Mouse (Mus musculus): ENCODE data around the gene Zfp709. TPM values are rescaled to one million over a fixed set of nuclear protein-coding genes. Genes with fewer than 3 reads are reported as not detected.
"Not testable (repeated sequence)": the region's sequence is repeated elsewhere in the genome, so short reads cannot be mapped to it uniquely, and the experiment has no call there.

The Zfp709 gene
- total RNA-seq, 2 experiments from 2014 or later, result 4.9 to 5.4 TPM

GRCm38 (mm10) chr8:71925791-71926190, 44.0 kb downstream of the Zfp709 start:
- no peak for DNase-seq

GRCm38 (mm10) chr8:71926551-71926950, 44.7 kb downstream of the Zfp709 start:
- DNase-seq, result no peak

GRCm38 (mm10) chr8:71927779-71928178, 46.0 kb downstream of the Zfp709 start:
- DNase-seq, result no peak

- DNase-seq, result not testable (repeated sequence)
Measured at GRCm38 (mm10) chr8:71938037-71938436, 56.2 kb downstream of the Zfp709 start.

GRCm38 (mm10) chr8:71940293-71941208, 58.7 kb downstream of the Zfp709 start:
- DNase-seq, result no peak

GRCm38 (mm10) chr8:71941776-71942175, 60.0 kb downstream of the Zfp709 start:
- no peak for DNase-seq

Other genes with a start within 250 kb of the Zfp709 start
- under 1 TPM; 0.55 to 0.87 TPM for gene Unc13a, start 210.3 kb upstream of the Zfp709 start, total RNA-seq (2021)
- gene Jak3, start 205.7 kb upstream of the Zfp709 start, total RNA-seq (2021), result 1 to 10 TPM; 7.3 to 8.3 TPM
- gene Insl3, start 192.8 kb upstream of the Zfp709 start, total RNA-seq (2021), result 1 to 10 TPM; 1.3 to 1.6 TPM
- 1 to 10 TPM; 4.9 to 5.9 TPM for gene B3gnt3, start 180.2 kb upstream of the Zfp709 start, total RNA-seq (2021)
- 1 to 10 TPM in 1 of 2 experiments, under 1 TPM in 1; 0.79 to 2.4 TPM for gene Fcho1, start 156.3 kb upstream of the Zfp709 start, total RNA-seq (2021)
- gene Zfp882, start 26.6 kb downstream of the Zfp709 start, total RNA-seq (2021), result 1 to 10 TPM; 3.4 to 3.6 TPM
- 10 to 100 TPM; 20.2 to 24.6 TPM for gene Zfp617, start 26.6 kb downstream of the Zfp709 start, total RNA-seq (2021)
- 1 to 10 TPM; 5.7 to 8.2 TPM for gene Zfp961, start 69.0 kb downstream of the Zfp709 start, total RNA-seq (2021)
- gene Cyp4f18, start 127.6 kb downstream of the Zfp709 start, total RNA-seq (2021), result 1 to 10 TPM in 1 of 2 experiments, under 1 TPM in 1; 0.69 to 2.7 TPM
- not detected for gene Olfr372, start 159.2 kb downstream of the Zfp709 start, total RNA-seq (2021)
- gene Olfr373, start 201.2 kb downstream of the Zfp709 start, total RNA-seq (2021), result not detected
- gene Olfr374, start 225.0 kb downstream of the Zfp709 start, total RNA-seq (2021), result not detected